Mouse (Mus musculus): ENCODE results near the gene Srpr. TPM values are rescaled to one million over a fixed set of nuclear protein-coding genes. Genes with fewer than 3 reads are reported as not detected.

Srpr gene
- total RNA-seq, 2 experiments from 2014 or later: 98.2 to 100 TPM

Other genes with a start within 250 kb of the Srpr start
- 10 to 100 TPM; 33.9 to 43.2 TPM for gene St3gal4, start 80.9 kb upstream of the Srpr start, total RNA-seq (2021)
- gene Dcps, start 24.1 kb upstream of the Srpr start, total RNA-seq (2021): 10 to 100 TPM; 20.8 to 23.3 TPM
- 1 to 10 TPM; 6.6 to 8.0 TPM for gene Tirap, start 116 bp downstream of the Srpr start, total RNA-seq (2021)
- gene Foxred1, start 10.9 kb downstream of the Srpr start, total RNA-seq (2021): 10 to 100 TPM; 82.4 to 91.3 TPM
- 10 to 100 TPM; 14.3 to 16.7 TPM for gene Fam118b, start 67.6 kb downstream of the Srpr start, total RNA-seq (2021)
- gene Rpusd4, start 67.7 kb downstream of the Srpr start, total RNA-seq (2021): 10 to 100 TPM; 10.1 to 11.9 TPM
- gene Cdon, start 221.0 kb downstream of the Srpr start, total RNA-seq (2021): 10 to 100 TPM; 19.7 to 31.2 TPM